Mouse (Mus musculus) brown adipose tissue, adult 24 weeks (tissue): Measurements from ENCODE around the gene Afdn. TPM values are rescaled to one million over a fixed set of nuclear protein-coding genes. Genes with fewer than 3 reads are reported as not detected.

Experiments
- H3K27ac ChIP-seq: fragments of 200-500 bp; replicated peaks from 2 replicates; pipeline ENCODE4 v1.5.1; 2012; ENCODE audit warnings: low read depth, mild to moderate bottlenecking, low read length
- H3K4me1 ChIP-seq: fragments of 200-500 bp; 2 replicates; pipeline ENCODE4 v1.6.1; 2012; ENCODE audit warnings: low read length, mixed read lengths; ENCODE audit not compliant: control insufficient read depth, insufficient read depth, insufficient read length
- H3K4me3 ChIP-seq: fragments of 200-500 bp; 2 replicates; pipeline ENCODE4 v1.5.1; 2012; ENCODE audit warnings: low read depth, mild to moderate bottlenecking, low read length, moderate library complexity; ENCODE audit not compliant: insufficient read depth
- polyA plus RNA-seq: library from polyadenylated mRNA; stranded (reverse); fragments of >200 nt; gene quantifications from 2 replicates; pipeline ENCODE4 v1.2.4, GENCODE M21; 2012; ENCODE audit not compliant: missing spikeins, insufficient read depth, insufficient read length

Afdn gene
- polyA plus RNA-seq, 1 experiment = 28.9 TPM

GRCm38 (mm10) chr17:13731727-13732112 is 28.6 kb upstream of the Afdn start:
- Histone ChIP-seq H3K4me1 (peaks cover 4% of the 10 kb centered on the region), H3K4me3 (no peak overlapping the region), H3K27ac (no peak overlapping the region)

GRCm38 (mm10) chr17:13732685-13733084 is 27.7 kb upstream of the Afdn start:
- no peak overlapping the region for H3K4me3 ChIP-seq
- H3K4me1 ChIP-seq = peaks cover 8% of the 10 kb centered on the region
- no peak overlapping the region for H3K27ac ChIP-seq

GRCm38 (mm10) chr17:13733971-13734370 is 26.4 kb upstream of the Afdn start:
- H3K27ac ChIP-seq = no peak overlapping the region
- no peak overlapping the region for H3K4me3 ChIP-seq
- H3K4me1 ChIP-seq = peaks cover 20% of the 10 kb centered on the region

- no peak overlapping the region for H3K4me3 ChIP-seq
- peaks cover 21% of the 10 kb centered on the region for H3K4me1 ChIP-seq
- H3K27ac ChIP-seq = no peak overlapping the region
These were observed 25.3 kb upstream of the Afdn start for GRCm38 (mm10) chr17:13735057-13735456.

- no peak overlapping the region for H3K4me3 ChIP-seq
- H3K4me1 ChIP-seq = peaks cover 21% of the 10 kb centered on the region
- no peak overlapping the region for H3K27ac ChIP-seq
These were observed 24.5 kb upstream of the Afdn start for GRCm38 (mm10) chr17:13735803-13736282.

GRCm38 (mm10) chr17:13737336-13737735 is 23.0 kb upstream of the Afdn start:
- no peak overlapping the region for H3K4me3 ChIP-seq
- H3K27ac ChIP-seq = peak overlapping the region; percentile 81
- H3K4me1 ChIP-seq = peaks cover 17% of the 10 kb centered on the region

GRCm38 (mm10) chr17:13738121-13738776 is 22.1 kb upstream of the Afdn start:
- Histone ChIP-seq H3K4me1 (peaks cover 17% of the 10 kb centered on the region), H3K27ac (peak overlapping the region; percentile 81)

GRCm38 (mm10) chr17:13738916-13739315 is 21.4 kb upstream of the Afdn start:
- Histone ChIP-seq H3K4me3 (no peak overlapping the region), H3K4me1 (peaks cover 17% of the 10 kb centered on the region), H3K27ac (no peak overlapping the region)

More at GRCm38 (mm10) chr17:13738121-13738776, 22.1 kb upstream of the Afdn start:
- H3K4me3 ChIP-seq = no peak overlapping the region

GRCm38 (mm10) chr17:13739981-13740380 is 20.4 kb upstream of the Afdn start:
- no peak overlapping the region for H3K4me3 ChIP-seq
- peaks cover 17% of the 10 kb centered on the region for H3K4me1 ChIP-seq
- no peak overlapping the region for H3K27ac ChIP-seq

GRCm38 (mm10) chr17:13740796-13741195 is 19.5 kb upstream of the Afdn start:
- H3K4me1 ChIP-seq = peaks cover 17% of the 10 kb centered on the region
- 0 out of 2 replicates have a peak overlapping the region, but pooled peaks have one; percentile 33 for H3K27ac ChIP-seq
- H3K4me3 ChIP-seq = no peak overlapping the region

- peaks cover 17% of the 10 kb centered on the region for H3K4me1 ChIP-seq
- H3K27ac ChIP-seq = no peak overlapping the region
- no peak overlapping the region for H3K4me3 ChIP-seq
These were observed 18.7 kb upstream of the Afdn start for GRCm38 (mm10) chr17:13741611-13742010.

GRCm38 (mm10) chr17:13742334-13742733 is 18.0 kb upstream of the Afdn start:
- Histone ChIP-seq H3K27ac (no peak overlapping the region), H3K4me1 (peaks cover 15% of the 10 kb centered on the region; the same call in 1 of the 2 replicates), H3K4me3 (no peak overlapping the region)

- Histone ChIP-seq H3K4me1 (peaks cover 9% of the 10 kb centered on the region; the same call in 1 of the 2 replicates), H3K27ac (no peak overlapping the region), H3K4me3 (no peak overlapping the region)
These were observed 17.2 kb upstream of the Afdn start for GRCm38 (mm10) chr17:13742941-13743708.

- no peak overlapping the region for H3K27ac ChIP-seq
- peaks cover 3% of the 10 kb centered on the region; the same call in 1 of the 2 replicates for H3K4me1 ChIP-seq
- H3K4me3 ChIP-seq = no peak overlapping the region
These were observed 16.6 kb upstream of the Afdn start for GRCm38 (mm10) chr17:13743709-13744079.

GRCm38 (mm10) chr17:13744219-13744618 is 16.1 kb upstream of the Afdn start:
- H3K4me3 ChIP-seq = no peak overlapping the region
- H3K27ac ChIP-seq = no peak overlapping the region

GRCm38 (mm10) chr17:13744824-13745223 is 15.5 kb upstream of the Afdn start:
- no peak overlapping the region for H3K27ac ChIP-seq
- H3K4me1 ChIP-seq = no peaks in the 10 kb centered on the region
- H3K4me3 ChIP-seq = no peak overlapping the region

More at GRCm38 (mm10) chr17:13744219-13744618, 16.1 kb upstream of the Afdn start:
- no peaks in the 10 kb centered on the region for H3K4me1 ChIP-seq
